Mouse (Mus musculus) myocyte (in vitro differentiated cells): ENCODE results near the gene Ttc30a2.

Experiments
- CEBPB ChIP-seq: IDR thresholded peaks from 2 replicates; pipeline ENCODE4 v1.6.1; 2011; ENCODE audit warnings: mild to moderate bottlenecking, moderate library complexity; ENCODE audit not compliant: poor library complexity, insufficient read depth, severe bottlenecking
- E2F4 ChIP-seq: IDR thresholded peaks from one replicate; pipeline ENCODE4 v1.6.1; 2011; ENCODE audit warnings: mild to moderate bottlenecking, control low read depth, moderate library complexity; ENCODE audit not compliant: insufficient read depth
- MAX ChIP-seq: IDR thresholded peaks from one replicate; pipeline ENCODE4 v1.6.1; 2011; ENCODE audit warnings: low read depth, mild to moderate bottlenecking, control low read depth
- MYOD1 ChIP-seq, 3 experiments: IDR thresholded peaks; one replicate each; pipeline ENCODE4 v1.6.1; 2011; ENCODE audit warnings: control low read depth in 2 of 3, low read depth in 2 of 3, mild to moderate bottlenecking in 2 of 3, moderate library complexity in 1 of 3; ENCODE audit not compliant: insufficient read length in 2 of 3, control insufficient read depth in 1 of 3
- MYOG ChIP-seq, 3 experiments: IDR thresholded peaks; one replicate each; pipeline ENCODE4 v1.6.1; 2011; ENCODE audit warnings: control low read depth in 2 of 3, low read depth in 2 of 3, mild to moderate bottlenecking in 2 of 3; ENCODE audit not compliant: insufficient read length in 2 of 3, control insufficient read depth in 1 of 3, insufficient read depth in 1 of 3
- POLR2A ChIP-seq: IDR thresholded peaks from one replicate; pipeline ENCODE4 v1.6.1; 2011; ENCODE audit warnings: low read depth, mild to moderate bottlenecking, control low read depth, moderate library complexity; ENCODE audit not compliant: insufficient read length
- POLR2AphosphoS2 ChIP-seq: IDR thresholded peaks from one replicate; pipeline ENCODE4 v1.6.1; 2011; ENCODE audit warnings: low read depth, control low read depth; ENCODE audit not compliant: insufficient read length
- REST ChIP-seq: IDR thresholded peaks from one replicate; pipeline ENCODE4 v1.6.1; 2011; ENCODE audit warnings: mild to moderate bottlenecking, control low read depth, moderate library complexity; ENCODE audit not compliant: insufficient read depth, insufficient read length
- SRF ChIP-seq: IDR thresholded peaks from one replicate; pipeline ENCODE4 v1.6.1; 2011; ENCODE audit warnings: low read depth; ENCODE audit not compliant: control insufficient read depth, insufficient read length
- TCF12 ChIP-seq: IDR thresholded peaks from one replicate; pipeline ENCODE4 v1.6.1; 2011; ENCODE audit warnings: mild to moderate bottlenecking, control low read depth; ENCODE audit not compliant: poor library complexity, insufficient read depth, severe bottlenecking
- TCF3 ChIP-seq: IDR thresholded peaks from one replicate; pipeline ENCODE4 v1.6.1; 2011; ENCODE audit warnings: low read depth, control low read depth; ENCODE audit not compliant: insufficient read length
- USF1 ChIP-seq: IDR thresholded peaks from one replicate; pipeline ENCODE4 v1.6.1; 2011; ENCODE audit warnings: low read depth, mild to moderate bottlenecking, control low read depth, moderate library complexity

DNA sequence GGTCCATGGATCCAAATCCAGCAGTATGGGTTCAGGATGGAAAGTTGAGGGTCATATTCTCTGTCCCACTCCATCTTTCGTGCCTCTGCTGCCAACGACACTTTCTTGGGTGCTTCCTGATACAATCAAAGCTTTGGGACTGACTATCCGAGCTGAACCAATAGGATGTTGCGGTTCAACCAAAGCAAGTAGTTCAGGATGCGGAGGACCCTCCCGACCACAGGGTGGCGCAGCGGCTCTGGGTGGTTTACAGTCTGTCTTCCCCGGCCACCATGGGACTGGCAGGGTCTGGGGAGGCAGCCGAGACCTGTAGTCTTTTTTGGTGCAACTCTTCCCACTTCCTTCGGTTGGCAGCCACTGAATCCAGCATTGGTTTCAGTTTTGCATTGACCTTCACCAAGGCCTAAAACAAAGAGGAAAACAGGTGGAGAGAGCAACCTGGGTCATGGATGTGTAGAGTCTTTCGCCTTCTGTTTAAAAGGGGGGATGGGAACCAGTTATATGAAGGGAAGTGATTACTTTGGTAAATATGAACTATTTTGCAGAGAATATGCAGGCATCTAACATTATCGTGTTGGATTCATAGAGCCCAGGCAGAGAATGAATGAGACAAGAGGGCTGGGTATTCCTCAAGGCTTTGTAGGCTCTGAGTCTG, 13.0 kb upstream of the Ttc30a2 start:
- TF ChIP-seq POLR2A (no peak), USF1 (no peak), TCF12 (no peak), REST (no peak), MAX (no peak), CEBPB (no peak), SRF (no peak), E2F4 (no peak), POLR2AphosphoS2 (no peak), MYOG (IDR thresholded peaks at IDR 0.05; ENCODE audit: control insufficient read depth in 1 of 3, insufficient read depth in 1 of 3, insufficient read length in 2 of 3, low read depth in 2 of 3) (no peak), MYOD1 (IDR thresholded peaks at IDR 0.05; ENCODE audit: control insufficient read depth in 1 of 3, insufficient read length in 2 of 3, low read depth in 2 of 3) (no peak), TCF3 (no peak)
